Mouse (Mus musculus): ENCODE data around the gene Klf14. TPM values are rescaled to one million over a fixed set of nuclear protein-coding genes. Genes with fewer than 3 reads are reported as not detected.

Gene Klf14
- polyA plus RNA-seq, 1 experiment from 2014 or later: 3.0 TPM

DNA sequence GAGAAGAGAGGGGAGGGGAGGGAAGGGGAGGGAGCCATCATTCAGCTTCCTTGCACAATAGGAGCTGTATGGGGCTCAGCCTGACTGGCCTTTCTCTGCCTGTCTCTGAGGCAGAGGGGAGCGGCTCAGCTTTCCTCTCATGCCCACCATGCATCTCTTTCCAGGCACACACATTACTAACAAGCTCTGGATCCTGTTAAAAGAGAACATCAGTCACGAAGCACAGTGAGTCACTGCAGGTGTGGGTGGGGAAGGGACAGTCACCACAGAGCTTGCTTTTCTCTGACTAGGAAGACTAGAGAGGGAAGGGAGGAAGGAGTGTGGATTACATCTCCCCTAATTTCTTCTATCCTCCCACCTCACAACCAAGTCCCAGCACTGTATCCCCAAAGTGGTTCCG is 50.9 kb downstream of the Klf14 start:
- Histone ChIP-seq H3K27me3 (ENCODE audit: control insufficient read depth, insufficient read depth, low read length) (no peaks in the 10 kb centered on the region), H3K36me3 (ENCODE audit: control insufficient read depth, insufficient read depth, low read length) (no peaks in the 10 kb centered on the region), H3K4me2 (ENCODE audit: low read length) (no peak overlapping the region), H3K9ac (ENCODE audit: low read length) (no peak overlapping the region), H3K4me1 (ENCODE audit: control insufficient read depth in 2 of 2, insufficient read depth in 2 of 2, low read length in 2 of 2) (no peaks in the 10 kb centered on the region), H3K4me3 (ENCODE audit: control insufficient read depth in 1 of 2, insufficient read depth in 1 of 2, low read depth in 1 of 2, low read length in 2 of 2) (no peak overlapping the region), H3K27ac (replicated peaks in 1 of 2; ENCODE audit: control insufficient read depth in 1 of 2, insufficient read depth in 1 of 2, low read depth in 2 of 2, low read length in 2 of 2) (no peak overlapping the region), H3K9me3 (ENCODE audit: control insufficient read depth, low read length) (no peaks in the 10 kb centered on the region)
- ATAC-seq (ENCODE audit: insufficient number of reproducible peaks, insufficient read depth, low FRiP score, low read depth): no peak
- WGBS: 44% methylated on average over 3 of the region's 3 CpGs

Other genes with a start within 250 kb of the Klf14 start
- gene Mest, start 235.5 kb downstream of the Klf14 start, polyA plus RNA-seq (2014; fragmentation: Nextera tagmentation; extraction: Ambion mirVana): 2,556 and 2,705 TPM in 2 replicates
- gene Copg2, start 62.3 kb downstream of the Klf14 start, polyA plus RNA-seq (2014; fragmentation: Nextera tagmentation; extraction: Ambion mirVana): 31.0 and 31.7 TPM in 2 replicates
- 0.34 and 0.35 TPM in 2 replicates for gene Tsga13, start 43.5 kb downstream of the Klf14 start, polyA plus RNA-seq (2014; fragmentation: Nextera tagmentation; extraction: Ambion mirVana)